Mouse (Mus musculus) cerebellum, postnatal 10 days (tissue): ENCODE measurements around the gene Coq10b.
"Not testable (repeated sequence)": the region's sequence is repeated elsewhere in the genome, so short reads cannot be mapped to it uniquely, and the experiment has no call there.

Source experiments
- DNase-seq, 2 experiments: peaks; one replicate each; pipeline ENCODE4 v3.0.0; 2021; ENCODE audit warnings: mixed read lengths in 2 of 2

Coq10b gene

DNA sequence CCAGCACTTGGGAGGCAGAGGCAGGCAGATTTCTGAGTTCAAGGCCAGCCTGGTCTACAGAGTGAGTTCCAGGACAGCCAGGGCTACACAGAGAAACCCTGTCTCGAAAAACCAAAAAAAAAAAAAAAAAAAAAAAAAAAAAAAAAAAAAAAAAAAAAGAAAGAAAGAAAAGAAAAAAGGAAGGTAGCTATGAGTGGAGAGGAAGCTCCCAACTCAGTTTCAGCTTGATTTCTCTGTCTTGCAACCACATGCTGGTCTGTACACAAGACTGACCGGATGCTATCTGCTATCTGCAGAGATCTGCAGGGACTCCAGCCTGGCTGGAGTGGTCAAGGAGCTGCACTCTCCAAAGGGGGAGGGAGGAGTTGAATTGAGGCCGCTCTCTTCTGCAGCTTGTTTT lies 5.8 kb downstream of the Coq10b start:
- not testable (repeated sequence) for DNase-seq

DNA sequence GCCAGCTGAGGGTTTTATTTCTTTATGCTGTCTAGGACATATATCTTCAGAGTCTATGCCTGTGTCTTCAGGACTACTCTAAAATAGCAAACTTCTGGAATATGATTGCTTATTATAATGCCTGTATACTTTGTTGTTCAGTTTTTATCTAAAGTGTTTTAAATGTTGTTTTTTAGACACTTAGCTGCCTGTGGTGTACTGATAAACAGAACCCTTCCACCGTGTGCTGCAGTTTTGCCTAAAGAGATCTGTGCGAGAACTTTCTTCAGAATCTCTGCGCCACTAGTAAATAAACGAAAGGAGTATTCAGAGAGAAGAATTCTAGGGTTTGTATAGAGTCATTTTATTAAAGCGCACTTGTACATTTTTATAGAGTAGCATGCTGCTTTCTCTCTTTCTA lies 8.5 kb downstream of the Coq10b start:
- no peak for DNase-seq

DNA sequence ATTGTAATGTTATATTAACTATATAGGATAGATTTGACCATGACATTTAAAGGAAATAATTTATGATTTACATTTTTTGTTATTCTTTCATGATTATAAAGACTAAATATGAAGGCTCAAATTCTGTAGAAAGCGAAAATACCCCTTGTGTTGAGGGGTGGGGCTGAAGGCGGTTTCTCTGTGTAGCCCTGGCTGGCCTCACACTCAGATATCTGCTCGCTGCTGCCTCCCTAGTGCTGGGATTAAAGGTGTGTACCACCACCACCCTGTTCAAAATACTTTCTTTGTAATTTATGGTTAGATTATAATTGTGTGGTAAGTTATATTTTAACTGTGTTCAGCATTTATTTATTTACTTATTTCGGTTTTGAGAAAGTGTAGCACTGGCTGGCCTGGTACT lies 9.2 kb downstream of the Coq10b start:
- DNase-seq: no peak

DNA sequence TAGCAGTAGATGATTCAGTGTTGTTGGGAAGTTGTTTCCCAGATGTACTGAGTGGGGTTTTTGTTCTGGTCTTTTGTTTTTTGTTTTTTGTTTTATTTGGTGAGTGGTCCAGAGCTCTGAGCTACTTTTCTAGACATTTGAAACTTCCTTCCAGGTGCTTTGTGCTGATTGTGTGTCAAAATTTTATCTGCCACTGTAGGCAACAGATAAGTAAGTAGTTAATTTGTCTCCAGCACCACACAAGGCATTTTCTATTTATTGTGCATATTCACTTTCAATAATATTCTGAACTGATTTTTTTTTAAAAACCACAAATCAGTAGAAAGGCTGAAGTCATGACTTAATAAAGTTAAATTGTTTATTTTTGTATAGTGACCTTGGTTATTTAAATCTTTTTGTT lies 19.8 kb downstream of the Coq10b start:
- not testable (repeated sequence) for DNase-seq

DNA sequence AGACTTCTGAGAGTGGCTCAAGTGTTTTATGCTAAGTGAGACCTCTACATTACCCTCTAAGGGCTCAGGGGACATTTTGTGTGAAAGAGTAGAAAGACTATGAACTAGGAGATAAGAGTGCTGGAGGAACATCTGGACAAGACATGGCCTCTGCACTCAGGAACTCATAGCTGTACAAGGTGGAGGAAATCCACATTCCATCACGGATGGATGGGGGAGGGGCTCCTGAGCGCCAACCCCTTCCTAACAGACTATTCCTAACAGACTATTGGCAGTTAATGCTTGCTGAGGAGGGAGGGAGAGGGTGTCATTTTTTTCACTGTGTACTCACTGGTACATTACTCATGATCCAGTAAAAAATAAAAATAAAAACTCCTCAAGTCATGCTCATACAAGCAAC lies 22.2 kb downstream of the Coq10b start:
- DNase-seq: no peak

DNA sequence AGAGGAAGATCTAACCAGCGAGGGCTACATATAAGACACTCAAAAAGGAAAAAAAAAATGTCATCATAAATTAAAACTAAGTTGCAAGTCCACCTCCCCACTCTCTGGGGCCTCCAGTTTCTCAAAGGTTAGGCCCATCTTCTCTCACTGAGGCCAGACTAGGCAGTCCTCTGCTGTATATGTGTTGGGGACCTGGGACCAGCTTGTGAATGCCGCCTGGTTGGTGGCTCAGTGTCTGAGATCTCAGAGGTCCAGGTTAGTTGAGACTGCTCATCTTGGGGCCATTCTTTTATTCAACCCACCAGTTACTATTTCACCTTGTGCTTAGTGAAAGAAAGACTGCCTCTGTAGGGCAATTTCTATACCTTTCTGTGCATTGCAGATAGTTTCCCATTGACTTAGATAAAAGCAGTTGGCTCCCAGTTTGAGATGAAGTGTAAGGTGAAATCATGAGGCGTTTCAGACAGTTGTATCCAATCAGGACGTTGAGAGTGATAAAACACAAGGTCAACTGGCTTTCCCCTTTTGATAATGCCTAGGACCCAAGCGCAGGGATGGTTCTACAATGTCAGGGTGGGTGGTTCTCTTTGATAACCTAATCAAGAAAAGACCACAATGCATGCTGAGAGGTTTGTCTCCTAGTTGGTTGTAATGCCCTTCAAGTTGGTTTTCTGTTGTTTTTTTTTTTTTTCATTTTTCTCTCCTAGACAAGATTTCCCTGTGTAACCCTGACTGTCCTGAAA lies 23.3 kb downstream of the Coq10b start:
- DNase-seq: no peak

DNA sequence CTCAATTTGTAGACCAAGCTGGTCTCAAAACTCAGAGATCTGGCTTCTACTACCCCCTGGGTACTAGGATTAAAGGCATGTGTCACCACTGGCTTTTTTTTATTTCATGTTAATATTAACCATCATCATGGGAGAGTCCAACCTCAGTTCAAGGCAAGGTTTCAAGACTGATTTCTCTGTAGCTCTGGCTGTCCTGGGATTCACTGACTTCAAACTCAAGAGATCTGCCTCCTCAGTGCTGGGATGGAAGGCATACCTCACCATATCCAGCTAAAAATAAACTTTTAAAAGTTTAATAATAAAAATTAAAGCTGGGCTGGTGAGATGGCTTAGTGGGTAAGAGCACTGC lies 23.8 kb downstream of the Coq10b start:
- no peak for DNase-seq

DNA sequence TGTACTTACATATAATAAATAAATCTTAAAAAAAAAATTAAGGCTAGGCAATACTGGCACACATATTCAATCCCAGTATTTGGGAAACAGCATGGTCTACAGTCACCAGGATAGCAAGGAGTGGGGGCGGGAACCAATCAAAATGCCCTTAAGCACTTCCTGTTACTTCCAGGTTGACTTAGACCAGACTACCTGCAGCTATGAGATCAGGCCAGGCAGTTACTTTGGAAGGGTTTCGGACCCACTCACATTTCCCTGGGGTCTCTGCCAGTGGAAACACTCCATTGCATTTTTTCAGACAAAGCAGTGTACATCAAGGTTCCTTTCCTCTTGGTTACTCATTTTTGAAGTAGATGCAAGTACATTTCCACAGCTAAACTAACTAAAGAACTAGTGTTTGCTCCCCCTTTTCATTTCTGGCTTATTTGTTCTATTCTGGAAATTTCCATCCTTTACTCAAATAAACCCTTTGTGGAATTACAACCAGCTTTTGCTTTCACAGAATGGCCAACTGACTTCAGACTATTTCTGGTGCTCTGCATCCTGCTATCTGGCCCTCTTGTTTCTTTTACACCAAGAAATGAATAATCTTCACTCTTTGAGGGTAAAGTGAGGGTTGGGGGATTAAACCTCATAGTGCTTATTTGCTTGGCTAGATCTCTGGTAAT lies 24.4 kb downstream of the Coq10b start:
- DNase-seq: no peak

DNA sequence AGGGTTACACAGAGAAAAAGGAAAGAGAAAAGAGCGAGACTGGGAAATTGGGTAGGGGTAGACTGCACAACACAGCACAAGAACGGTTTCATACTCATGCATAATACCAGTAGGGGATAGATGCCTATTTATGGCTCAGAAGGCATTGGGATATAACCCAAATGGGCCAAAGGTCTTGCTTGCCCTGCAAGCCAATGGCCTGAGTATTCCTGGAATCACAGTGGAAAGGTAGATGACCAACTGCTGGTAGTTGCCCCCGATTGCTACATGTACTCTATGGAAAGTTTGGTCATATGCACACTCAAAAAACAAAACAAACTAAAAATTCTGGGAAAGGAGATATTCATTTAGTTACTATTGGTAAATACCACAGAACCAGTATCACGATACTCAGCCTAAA lies 27.1 kb downstream of the Coq10b start:
- DNase-seq: no peak

DNA sequence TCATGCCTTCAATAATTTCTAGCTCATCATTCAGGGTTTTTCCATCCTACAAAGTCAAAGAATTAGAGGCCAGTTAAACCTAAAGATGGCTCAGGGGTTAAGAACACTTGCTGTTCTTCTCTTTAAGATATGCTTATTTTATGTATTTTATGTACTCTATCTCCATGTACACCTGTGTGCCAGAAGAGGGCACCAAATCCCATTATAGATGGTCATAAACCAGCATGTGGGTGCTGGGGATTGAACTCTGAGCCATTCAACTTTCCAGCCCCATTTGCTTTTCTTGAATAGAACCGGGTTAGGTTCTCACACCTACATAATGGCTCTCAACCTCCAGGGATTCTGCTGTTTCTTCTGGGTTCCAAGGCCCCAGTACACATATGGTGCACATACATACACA lies 29.5 kb downstream of the Coq10b start:
- no peak for DNase-seq

DNA sequence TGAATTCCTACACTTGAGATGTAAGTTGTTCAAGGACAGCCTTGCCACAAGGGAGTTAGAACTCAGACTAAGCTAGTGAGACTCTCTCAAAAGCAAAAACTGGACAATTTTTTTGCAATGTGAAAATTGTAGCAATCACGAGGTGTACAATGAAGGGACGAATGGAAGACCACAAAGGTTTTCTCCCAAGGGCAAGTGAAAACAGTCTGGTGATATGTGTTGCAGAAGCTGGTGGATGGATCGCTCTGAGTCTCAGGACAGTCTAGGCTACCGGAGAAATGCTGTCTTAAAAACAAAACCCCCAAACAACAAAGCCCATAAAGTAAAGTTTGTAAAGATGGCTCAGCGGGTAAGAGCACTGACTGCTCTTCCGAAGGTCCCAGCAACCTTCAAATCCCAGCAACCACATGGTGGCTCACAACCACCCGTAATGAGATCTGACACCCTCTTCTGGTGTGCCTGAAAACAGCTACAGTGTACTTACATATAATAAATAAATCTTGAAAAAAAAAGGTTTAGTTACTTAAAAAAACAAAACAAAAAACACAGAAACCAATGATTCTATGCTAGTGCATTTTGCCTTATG lies 33.3 kb downstream of the Coq10b start:
- DNase-seq: no peak

DNA sequence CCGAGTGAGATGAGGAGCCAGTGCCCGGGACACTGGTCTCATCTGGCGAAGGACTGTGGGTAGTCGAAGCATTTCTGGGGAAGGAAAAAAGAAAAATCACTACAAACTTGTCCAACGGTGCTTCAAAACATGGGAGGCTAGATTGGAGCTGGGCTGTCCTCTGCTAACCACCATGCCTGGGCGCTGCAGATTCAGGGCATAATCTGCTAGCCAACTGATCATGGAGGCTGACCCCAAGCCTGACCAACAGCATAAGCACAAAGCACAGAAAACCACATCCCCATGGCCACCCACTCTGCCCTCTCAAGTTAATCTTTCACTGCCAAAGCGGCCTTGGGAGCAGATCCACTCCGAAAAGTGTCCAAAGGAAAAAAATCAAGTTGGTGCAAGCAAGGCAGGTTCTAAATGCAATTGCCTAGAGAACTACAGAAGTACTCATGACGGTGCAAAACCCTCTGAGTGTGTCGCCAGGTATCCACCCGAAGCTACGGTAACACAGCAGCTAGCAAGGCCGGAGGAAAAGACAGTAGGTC lies 34.4 kb downstream of the Coq10b start:
- DNase-seq: peak; percentile 9 to 44

DNA sequence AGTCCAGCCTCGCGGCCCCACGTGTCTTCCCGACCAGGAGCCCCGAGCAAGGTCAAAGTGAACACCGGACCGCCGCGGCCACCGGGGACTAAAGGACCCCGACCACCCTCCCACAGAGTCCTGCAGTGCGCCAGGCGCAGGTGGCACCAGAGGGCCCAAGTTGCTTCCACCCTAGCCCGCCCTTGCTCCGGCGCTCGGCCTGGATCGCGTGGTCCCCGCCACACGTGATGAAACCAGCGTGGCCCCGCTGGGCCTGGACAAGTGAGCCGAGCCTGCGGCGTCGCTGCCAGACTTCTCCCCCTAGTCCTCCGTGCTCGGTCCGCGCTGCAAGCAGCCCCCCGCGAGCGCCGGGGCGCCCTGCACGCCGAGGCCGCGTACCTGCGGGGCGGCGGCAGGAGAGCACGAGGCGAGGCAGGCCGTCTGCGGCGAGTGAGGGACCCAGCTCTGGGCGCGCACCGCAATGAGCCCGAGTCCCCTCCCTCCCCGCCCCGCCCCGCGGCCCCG lies 34.9 kb downstream of the Coq10b start:
- peak in 1 of 2 experiments; percentile 85 for DNase-seq

DNA sequence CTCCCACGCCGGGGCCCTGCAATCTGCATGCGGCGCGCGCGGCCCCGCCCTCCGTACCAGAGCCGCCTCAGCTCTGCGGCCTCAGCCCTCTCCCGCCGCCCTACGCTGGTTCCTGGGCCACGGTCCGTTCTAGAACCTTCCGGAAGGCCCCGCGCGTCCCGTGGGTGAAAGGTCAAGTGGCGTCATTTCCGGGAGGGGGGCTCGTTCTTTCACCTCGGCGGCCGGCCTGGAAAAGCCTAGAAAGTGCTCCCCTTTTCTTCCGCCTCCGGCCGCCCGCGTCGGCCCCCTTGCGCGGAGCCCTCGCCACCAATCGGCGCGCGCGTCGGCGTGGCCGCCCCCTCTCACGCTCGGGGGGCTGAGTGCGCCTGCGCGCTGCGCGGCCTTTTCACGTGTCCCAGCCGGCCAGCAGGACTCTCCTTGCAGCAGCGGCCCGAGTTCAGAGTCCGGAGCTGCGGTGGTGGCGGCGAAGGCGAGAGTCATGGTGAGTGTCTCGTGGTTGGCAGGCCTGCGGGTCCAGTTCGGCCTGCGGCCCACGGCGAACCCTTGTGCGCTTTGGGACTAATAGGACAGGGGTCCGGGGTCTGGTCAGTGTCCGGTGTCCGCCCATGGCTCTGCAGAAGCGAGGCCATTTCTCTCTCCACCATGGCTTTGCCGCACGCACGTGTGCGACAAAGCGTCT lies 35.5 kb downstream of the Coq10b start, which contains the start of the genes Hspe1 and Hspd1:
Gene Hspe1, plus strand, starts transcription at position 201 of the 679 bp plus-strand sequence.
Gene Hspd1, minus strand, starts transcription at position 312 of the 679 bp plus-strand sequence.
- DNase-seq: peak; percentile 99

DNA sequence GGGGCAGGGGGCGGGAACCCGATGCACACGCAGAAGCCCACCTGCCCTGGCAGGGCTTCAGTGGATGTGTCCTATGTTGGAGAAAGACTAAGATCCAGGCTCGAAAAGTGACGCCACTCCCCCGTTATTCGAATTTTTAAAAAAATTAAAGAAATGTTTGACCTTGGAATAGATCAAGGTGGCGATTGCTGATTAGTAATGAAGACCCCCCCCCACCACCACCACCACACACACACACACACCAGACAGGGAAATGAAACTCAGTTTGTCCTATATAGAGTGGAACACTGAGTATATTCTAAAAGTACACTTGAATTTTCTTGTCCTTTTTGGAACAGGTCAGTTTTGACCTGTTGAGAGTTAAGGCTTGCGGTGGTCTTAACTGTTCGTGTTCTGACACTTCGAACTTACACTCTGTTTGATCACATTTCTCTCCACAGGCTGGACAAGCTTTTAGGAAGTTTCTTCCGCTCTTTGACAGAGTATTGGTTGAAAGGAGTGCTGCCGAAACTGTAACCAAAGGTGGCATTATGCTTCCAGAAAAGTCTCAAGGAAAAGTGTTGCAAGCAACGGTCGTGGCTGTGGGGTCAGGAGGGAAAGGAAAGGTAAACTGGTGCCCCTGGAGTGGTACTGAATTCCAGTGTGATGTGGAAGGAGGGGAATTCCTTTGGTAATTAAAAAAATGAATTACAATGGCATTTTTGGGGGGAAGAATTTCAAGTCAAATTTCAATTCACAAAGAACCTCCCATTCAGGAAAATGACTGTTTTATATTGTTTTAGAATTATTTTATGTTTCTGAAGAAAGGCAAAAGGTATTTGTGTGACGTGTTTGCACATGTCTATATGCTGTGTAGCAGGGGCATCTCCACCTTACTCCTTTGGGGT lies 36.3 kb downstream of the Coq10b start:
- no peak for DNase-seq

DNA sequence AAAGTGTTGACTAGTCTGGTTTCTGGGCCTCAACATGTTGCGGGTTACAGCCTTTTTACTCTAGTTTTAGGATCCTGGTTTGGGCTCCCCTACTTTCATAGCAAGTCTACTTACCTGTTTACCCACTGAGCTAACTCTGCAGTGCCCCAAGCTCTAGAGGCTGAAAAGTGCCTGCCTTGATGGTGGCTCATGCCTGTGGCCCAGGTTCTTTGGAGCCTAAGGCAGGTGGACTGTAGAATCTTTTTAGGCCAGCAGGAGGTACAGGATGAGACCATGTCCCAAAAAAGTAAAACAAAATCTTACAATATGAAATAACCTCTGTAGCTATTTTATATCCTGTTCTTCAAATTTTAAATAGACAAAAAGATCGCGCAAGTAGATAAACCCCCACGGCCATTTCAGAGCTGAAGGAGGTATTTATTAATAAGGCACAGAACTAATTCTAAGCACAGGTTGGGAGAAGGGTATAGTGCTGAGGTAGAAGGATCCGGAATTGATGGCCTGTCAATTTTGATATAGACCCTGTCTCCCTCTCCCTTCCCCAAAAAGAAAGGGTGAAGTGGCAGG lies 37.0 kb downstream of the Coq10b start:
- DNase-seq: no peak

DNA sequence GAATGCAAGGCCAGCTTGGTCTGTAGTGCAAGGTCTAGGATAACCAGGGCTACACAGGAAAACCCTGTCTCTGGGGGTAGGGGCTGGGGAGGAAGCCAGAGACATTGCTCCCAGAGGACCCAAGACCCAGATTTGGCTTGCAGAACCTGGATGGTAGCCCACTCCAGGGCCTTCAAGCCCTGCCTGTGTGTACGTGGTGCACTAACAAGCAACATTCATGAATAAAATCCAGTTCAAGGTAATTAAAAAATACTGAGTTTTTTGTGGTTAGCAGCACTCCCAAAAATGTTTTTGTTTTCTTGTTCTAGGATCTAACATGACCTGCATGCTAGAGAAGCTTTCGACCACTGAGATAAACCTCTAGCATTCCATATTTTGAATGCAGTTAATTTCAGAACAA lies 39.5 kb downstream of the Coq10b start:
- DNase-seq: no peak

DNA sequence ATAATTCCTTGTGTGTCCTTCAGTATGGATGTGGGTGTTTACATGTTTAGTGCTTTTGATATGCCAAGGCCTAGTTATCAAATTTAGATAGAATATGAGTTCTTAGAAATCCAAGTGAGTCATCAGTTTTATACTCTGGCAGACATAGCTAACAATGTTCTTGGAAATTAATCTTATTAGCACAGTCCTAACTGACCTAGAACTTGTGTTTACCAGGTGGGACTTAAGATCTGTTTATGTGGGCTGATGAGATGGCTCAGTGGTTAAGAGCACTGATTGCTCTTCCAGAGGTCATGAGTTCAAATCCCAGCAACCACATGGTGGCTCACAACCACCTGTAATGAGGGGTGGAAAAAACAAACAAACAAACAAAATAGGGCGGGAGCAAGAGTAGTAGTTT lies 39.9 kb downstream of the Coq10b start:
- no peak for DNase-seq

DNA sequence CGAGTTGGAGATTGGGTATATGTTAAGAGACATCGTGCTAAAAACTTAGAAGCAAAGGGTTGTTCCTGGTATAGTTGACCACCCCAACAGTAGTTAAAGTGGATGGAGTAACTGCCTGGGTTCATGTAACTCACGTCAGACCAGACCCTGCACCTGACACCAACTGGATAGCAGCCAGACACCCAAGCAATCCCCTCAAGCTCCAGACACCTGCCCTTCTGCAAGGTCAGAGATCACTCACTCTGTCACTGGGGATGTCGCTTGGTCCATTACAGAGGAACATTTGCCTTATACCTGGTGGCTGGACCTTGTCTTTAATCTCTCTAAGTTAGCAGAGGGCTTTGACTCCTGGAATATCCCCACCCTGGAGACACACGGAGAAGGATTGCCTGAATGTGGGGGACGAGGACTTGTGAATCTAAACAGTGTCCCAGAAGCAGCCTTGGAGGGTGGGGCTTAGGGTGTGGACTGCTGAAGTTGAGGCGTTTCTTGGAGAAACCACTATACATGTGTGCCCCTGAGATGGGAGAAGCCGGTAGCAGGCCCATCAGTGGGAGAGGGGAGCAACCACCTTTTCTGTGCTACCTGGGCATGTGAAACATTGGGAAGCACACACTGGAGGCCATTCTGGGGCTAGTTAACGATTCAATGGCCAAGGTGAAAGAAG lies 54.5 kb downstream of the Coq10b start:
- DNase-seq: no peak

DNA sequence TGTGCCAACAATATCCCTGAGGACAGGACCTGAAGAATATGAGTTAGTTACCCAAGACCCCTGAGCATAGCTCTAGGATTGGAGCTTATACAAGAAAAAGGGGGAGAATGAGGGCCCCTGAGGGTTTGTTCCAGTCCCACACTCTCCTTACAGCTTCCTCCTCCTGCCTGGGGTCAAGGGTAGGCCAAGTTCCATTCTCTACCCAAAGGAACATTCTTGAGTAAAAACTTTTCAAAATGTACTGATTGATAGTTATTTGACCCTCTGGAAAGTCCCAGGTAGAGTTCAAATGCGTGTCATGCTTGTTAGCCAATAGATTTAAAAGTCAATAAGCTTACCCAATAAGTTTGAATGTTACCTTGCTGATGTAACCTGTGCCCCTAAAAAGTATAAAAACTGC lies 55.1 kb downstream of the Coq10b start:
- no peak for DNase-seq

DNA sequence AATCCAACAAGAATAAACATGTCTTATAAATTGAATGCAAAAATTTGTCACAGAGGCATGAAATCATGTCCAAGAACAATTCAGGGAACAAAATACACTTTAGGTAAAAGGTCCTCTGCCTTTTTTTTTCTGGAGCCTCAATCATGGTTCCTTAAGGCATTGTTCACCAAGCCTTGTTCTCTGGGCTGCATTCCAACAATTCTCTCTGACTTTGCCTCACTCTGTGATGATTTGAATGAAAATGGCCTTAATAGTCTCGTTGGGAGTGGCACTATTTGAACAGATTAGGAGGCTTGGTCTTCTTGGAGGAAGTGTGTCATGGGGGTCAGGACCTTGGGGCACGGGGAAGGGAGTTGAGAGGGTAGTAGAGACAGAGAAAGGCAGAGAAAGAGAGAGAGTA lies 55.9 kb downstream of the Coq10b start:
- no peak for DNase-seq
